Mouse (Mus musculus) erythroblast, embryonic 14.5 days (primary cell): Measurements from ENCODE around the gene Srsf12. TPM values are rescaled to one million over a fixed set of nuclear protein-coding genes. Genes with fewer than 3 reads are reported as not detected.

Source experiments
- H3K27me3 ChIP-seq: 2 replicates; pipeline ENCODE4 v1.6.1; 2012; ENCODE audit warnings: inconsistent platforms; ENCODE audit not compliant: control insufficient read depth
- H3K36me3 ChIP-seq: 2 replicates; pipeline ENCODE4 v1.6.1; 2012; ENCODE audit warnings: mild to moderate bottlenecking, inconsistent platforms; ENCODE audit not compliant: control insufficient read depth
- H3K4me1 ChIP-seq: 2 replicates; pipeline ENCODE4 v1.6.1; 2012; ENCODE audit warnings: inconsistent platforms; ENCODE audit not compliant: control insufficient read depth
- H3K4me3 ChIP-seq: replicated peaks from 2 replicates; pipeline ENCODE3; 2012; ENCODE audit warnings: moderate library complexity, mild to moderate bottlenecking, inconsistent platforms
- H3K9me3 ChIP-seq: 2 replicates; pipeline ENCODE4 v1.6.1; 2012; ENCODE audit warnings: low read length, inconsistent platforms, mixed read lengths; ENCODE audit not compliant: control insufficient read depth
- GATA1 ChIP-seq: IDR thresholded peaks from 2 replicates; pipeline ENCODE4 v1.6.1; 2012; ENCODE audit warnings: low read length, inconsistent platforms, mixed read lengths
- TAL1 ChIP-seq: IDR thresholded peaks from 3 replicates; pipeline ENCODE4 v1.6.1; 2012; ENCODE audit warnings: low read length, inconsistent platforms, mixed read lengths
- polyA plus RNA-seq: library from polyadenylated mRNA; stranded (reverse); fragments of >175 nt; gene quantifications from 2 replicates; pipeline ENCODE4 v1.2.3, GENCODE M21; 2012

Gene Srsf12
- polyA plus RNA-seq: not detected in 2 replicates

- Histone ChIP-seq H3K36me3 (no peaks in the 10 kb centered on the region), H3K4me1 (peaks cover 5% of the 10 kb centered on the region; the same call in 1 of the 2 replicates), H3K9me3 (0 out of 2 replicates have a peak, but pooled peaks cover 2% of the 10 kb centered on the region), H3K4me3 (peak within 1 kb of the TSS; percentile 30), H3K27me3 (peaks cover 26% of the 10 kb centered on the region)
- TF ChIP-seq TAL1: no peak
- TF ChIP-seq GATA1: no peak
Measured at GRCm38 (mm10) chr4:33208881-33209841, at the start of gene Srsf12. Gene Srsf12, plus strand, starts transcription at chr4:33208991.

- Histone ChIP-seq H3K4me3 (no peak overlapping the region), H3K9me3 (no peaks in the 10 kb centered on the region), H3K4me1 (no peaks in the 10 kb centered on the region), H3K27me3 (peaks cover 16% of the 10 kb centered on the region), H3K36me3 (no peaks in the 10 kb centered on the region)
- TF ChIP-seq GATA1 (no peak), TAL1 (no peak)
Measured at GRCm38 (mm10) chr4:33183477-33183876, 25.3 kb upstream of the Srsf12 start.

- peaks cover 5% of the 10 kb centered on the region for H3K4me1 ChIP-seq
- no peaks in the 10 kb centered on the region; the same call in 1 of the 2 replicates for H3K9me3 ChIP-seq
- TF ChIP-seq TAL1: no peak
- no peak for TF ChIP-seq GATA1
- no peaks in the 10 kb centered on the region for H3K36me3 ChIP-seq
- peaks cover 44% of the 10 kb centered on the region for H3K27me3 ChIP-seq
- no peak overlapping the region for H3K4me3 ChIP-seq
Measured at GRCm38 (mm10) chr4:33188164-33188563, 20.6 kb upstream of the Srsf12 start.

GRCm38 (mm10) chr4:33188781-33189734 is 19.7 kb upstream of the Srsf12 start:
- H3K36me3 ChIP-seq: no peaks in the 10 kb centered on the region
- TF ChIP-seq TAL1: no peak
- TF ChIP-seq GATA1: no peak
- peaks cover 5% of the 10 kb centered on the region for H3K4me1 ChIP-seq
- H3K27me3 ChIP-seq: peaks cover 44% of the 10 kb centered on the region
- H3K9me3 ChIP-seq: no peaks in the 10 kb centered on the region; the same call in 1 of the 2 replicates
- peak overlapping the region; percentile 49 for H3K4me3 ChIP-seq

- peaks cover 5% of the 10 kb centered on the region for H3K4me1 ChIP-seq
- no peaks in the 10 kb centered on the region for H3K36me3 ChIP-seq
- H3K27me3 ChIP-seq: peaks cover 44% of the 10 kb centered on the region
- TF ChIP-seq GATA1 (no peak), TAL1 (no peak)
- peak within 1 kb of the TSS; percentile 49 for H3K4me3 ChIP-seq
- no peaks in the 10 kb centered on the region; the same call in 1 of the 2 replicates for H3K9me3 ChIP-seq
Measured at GRCm38 (mm10) chr4:33189735-33190036, 19.1 kb upstream of the Srsf12 start, which contains the start of gene Pm20d2. Gene Pm20d2, minus strand, starts transcription at chr4:33189737.

- H3K4me1 ChIP-seq: no peaks in the 10 kb centered on the region
Measured at GRCm38 (mm10) chr4:33198117-33198516, 10.7 kb upstream of the Srsf12 start.

GRCm38 (mm10) chr4:33204682-33205081 is 4.1 kb upstream of the Srsf12 start:
- H3K9me3 ChIP-seq: no peaks in the 10 kb centered on the region
- TF ChIP-seq TAL1: no peak
- TF ChIP-seq GATA1: no peak
- no peak overlapping the region for H3K4me3 ChIP-seq

More at GRCm38 (mm10) chr4:33198117-33198516, 10.7 kb upstream of the Srsf12 start:
- Histone ChIP-seq H3K4me3 (no peak overlapping the region), H3K27me3 (no peaks in the 10 kb centered on the region), H3K36me3 (no peaks in the 10 kb centered on the region), H3K9me3 (no peaks in the 10 kb centered on the region)
- no peak for TF ChIP-seq GATA1
- no peak for TF ChIP-seq TAL1

GRCm38 (mm10) chr4:33207551-33207950 is 1.2 kb upstream of the Srsf12 start:
- Histone ChIP-seq H3K9me3 (no peaks in the 10 kb centered on the region), H3K4me1 (peaks cover 5% of the 10 kb centered on the region; the same call in 1 of the 2 replicates), H3K36me3 (no peaks in the 10 kb centered on the region), H3K27me3 (peaks cover 26% of the 10 kb centered on the region), H3K4me3 (no peak overlapping the region)
- TF ChIP-seq TAL1 (no peak), GATA1 (no peak)

More at GRCm38 (mm10) chr4:33204682-33205081, 4.1 kb upstream of the Srsf12 start:
- H3K27me3 ChIP-seq: peaks cover 18% of the 10 kb centered on the region
- peaks cover 5% of the 10 kb centered on the region; the same call in 1 of the 2 replicates for H3K4me1 ChIP-seq
- no peaks in the 10 kb centered on the region for H3K36me3 ChIP-seq

GRCm38 (mm10) chr4:33221847-33222246 is 13.1 kb downstream of the Srsf12 start:
- Histone ChIP-seq H3K9me3 (no peaks in the 10 kb centered on the region), H3K27me3 (no peaks in the 10 kb centered on the region), H3K4me1 (peaks cover 2% of the 10 kb centered on the region), H3K4me3 (no peak overlapping the region), H3K36me3 (no peaks in the 10 kb centered on the region)
- no peak for TF ChIP-seq GATA1
